Mouse (Mus musculus) bone marrow, adult 2 months (tissue): Measurements from ENCODE around the gene Gabpb2.

Source experiments
- CTCF ChIP-seq: fragments of 200-500 bp; IDR thresholded peaks from 2 replicates; pipeline ENCODE4 v1.5.1; 2011; ENCODE audit warnings: low read length, control low read depth; ENCODE audit not compliant: control insufficient read depth, insufficient read depth
- POLR2A ChIP-seq: fragments of 200-500 bp; IDR thresholded peaks from 2 replicates; pipeline ENCODE4 v1.6.1; 2011; ENCODE audit warnings: low read depth, mild to moderate bottlenecking, control low read depth, low read length, borderline replicate concordance; ENCODE audit not compliant: control insufficient read depth

- TF ChIP-seq POLR2A, result no peak
- no peak for TF ChIP-seq CTCF
Measured at GRCm38 (mm10) chr3:95133680-95134101, 84.0 kb downstream of the Gabpb2 start, which contains the start of the genes Scnm1 and Lysmd1.
